Mouse (Mus musculus) fibroblast of lung, adult 2 months (primary cell): ENCODE measurements around the gene Nans.
A peak's percentile ranks its signal among the peaks of the same experiment; 100 is the strongest.

Experiments used
- DNase-seq: peaks from one replicate; pipeline ENCODE4 v3.0.0-alpha.2; 2011; ENCODE audit warnings: low read depth

Gene Nans

GRCm38 (mm10) chr4:46485696-46486417 lies 3.2 kb upstream of the Nans start:
- no peak for DNase-seq

GRCm38 (mm10) chr4:46487348-46487747 lies 1.7 kb upstream of the Nans start:
- no peak for DNase-seq

GRCm38 (mm10) chr4:46493071-46493470 lies 4.0 kb downstream of the Nans start:
- DNase-seq = no peak

GRCm38 (mm10) chr4:46495543-46495942 lies 6.5 kb downstream of the Nans start:
- no peak for DNase-seq

GRCm38 (mm10) chr4:46497286-46497892 lies 8.3 kb downstream of the Nans start:
- DNase-seq = peak; percentile 36

- DNase-seq = no peak
These were observed 9.5 kb downstream of the Nans start for GRCm38 (mm10) chr4:46498511-46498910.

- DNase-seq = no peak
These were observed 9.9 kb downstream of the Nans start for GRCm38 (mm10) chr4:46498976-46499375.

- DNase-seq = no peak
These were observed 13.8 kb downstream of the Nans start for GRCm38 (mm10) chr4:46502606-46503502.

- no peak for DNase-seq
These were observed 14.8 kb downstream of the Nans start for GRCm38 (mm10) chr4:46503881-46504280.

GRCm38 (mm10) chr4:46505361-46506057 lies 16.5 kb downstream of the Nans start:
- no peak for DNase-seq

GRCm38 (mm10) chr4:46506801-46507610 lies 18.0 kb downstream of the Nans start:
- peak; percentile 69 for DNase-seq

GRCm38 (mm10) chr4:46507736-46508460 lies 18.9 kb downstream of the Nans start:
- DNase-seq = peak; percentile 59

GRCm38 (mm10) chr4:46520491-46520890 lies 31.4 kb downstream of the Nans start:
- no peak for DNase-seq

GRCm38 (mm10) chr4:46521457-46521856 lies 32.4 kb downstream of the Nans start:
- DNase-seq = no peak

GRCm38 (mm10) chr4:46523324-46523723 lies 34.3 kb downstream of the Nans start:
- DNase-seq = no peak

GRCm38 (mm10) chr4:46526226-46526625 lies 37.2 kb downstream of the Nans start:
- no peak for DNase-seq

GRCm38 (mm10) chr4:46526798-46527557 lies 37.9 kb downstream of the Nans start:
- DNase-seq = no peak

GRCm38 (mm10) chr4:46527558-46527926 lies 38.5 kb downstream of the Nans start:
- DNase-seq = no peak

- DNase-seq = no peak
These were observed 40.7 kb downstream of the Nans start for GRCm38 (mm10) chr4:46529722-46530121.

- no peak for DNase-seq
These were observed 43.5 kb downstream of the Nans start for GRCm38 (mm10) chr4:46532511-46532910.
